Mouse (Mus musculus) ovary, postnatal 14 days (tissue): ENCODE measurements around the gene Gatb.
"Not testable (repeated sequence)": the region's sequence is repeated elsewhere in the genome, so short reads cannot be mapped to it uniquely, and the experiment has no call there.

Experiments used
- DNase-seq: peaks from one replicate; pipeline ENCODE4 v3.0.0; 2022; ENCODE audit warnings: low spot score

The Gatb gene

GRCm38 (mm10) chr3:85573864-85574830, at the start of gene Gatb:
Gene Gatb (plus strand): TSS chr3:85574119.
- peak; percentile 99 for DNase-seq

GRCm38 (mm10) chr3:85530601-85531161, 43.2 kb upstream of the Gatb start:
- DNase-seq = no peak

GRCm38 (mm10) chr3:85532376-85532775, 41.5 kb upstream of the Gatb start:
- no peak for DNase-seq

- no peak for DNase-seq
Observed at GRCm38 (mm10) chr3:85535042-85535441, 38.9 kb upstream of the Gatb start.

GRCm38 (mm10) chr3:85535621-85536520, 38.0 kb upstream of the Gatb start:
- no peak for DNase-seq

- DNase-seq = no peak
Observed at GRCm38 (mm10) chr3:85542765-85543164, 31.2 kb upstream of the Gatb start.

- no peak for DNase-seq
Observed at GRCm38 (mm10) chr3:85543652-85544051, 30.3 kb upstream of the Gatb start.

- no peak for DNase-seq
Observed at GRCm38 (mm10) chr3:85550312-85550711, 23.6 kb upstream of the Gatb start.

- no peak for DNase-seq
Observed at GRCm38 (mm10) chr3:85551352-85551751, 22.6 kb upstream of the Gatb start.

GRCm38 (mm10) chr3:85553731-85554277, 20.1 kb upstream of the Gatb start:
- DNase-seq = no peak

GRCm38 (mm10) chr3:85564603-85565002, 9.3 kb upstream of the Gatb start:
- no peak for DNase-seq

GRCm38 (mm10) chr3:85571276-85571675, 2.6 kb upstream of the Gatb start:
- DNase-seq = peak; percentile 32

GRCm38 (mm10) chr3:85572502-85572901, 1.4 kb upstream of the Gatb start:
- DNase-seq = not testable (repeated sequence)

- no peak for DNase-seq
Observed at GRCm38 (mm10) chr3:85573216-85573863, 579 bp upstream of the Gatb start.

GRCm38 (mm10) chr3:85582726-85583125, 8.8 kb downstream of the Gatb start:
- DNase-seq = no peak

- no peak for DNase-seq
Observed at GRCm38 (mm10) chr3:85583194-85583593, 9.3 kb downstream of the Gatb start.

GRCm38 (mm10) chr3:85584966-85585365, 11.0 kb downstream of the Gatb start:
- no peak for DNase-seq

- DNase-seq = no peak
Observed at GRCm38 (mm10) chr3:85588701-85589100, 14.8 kb downstream of the Gatb start.

GRCm38 (mm10) chr3:85590090-85590754, 16.3 kb downstream of the Gatb start:
- DNase-seq = no peak

- no peak for DNase-seq
Observed at GRCm38 (mm10) chr3:85592067-85592466, 18.1 kb downstream of the Gatb start.
